Mouse (Mus musculus): ENCODE data around the gene Nectin2.

DNA sequence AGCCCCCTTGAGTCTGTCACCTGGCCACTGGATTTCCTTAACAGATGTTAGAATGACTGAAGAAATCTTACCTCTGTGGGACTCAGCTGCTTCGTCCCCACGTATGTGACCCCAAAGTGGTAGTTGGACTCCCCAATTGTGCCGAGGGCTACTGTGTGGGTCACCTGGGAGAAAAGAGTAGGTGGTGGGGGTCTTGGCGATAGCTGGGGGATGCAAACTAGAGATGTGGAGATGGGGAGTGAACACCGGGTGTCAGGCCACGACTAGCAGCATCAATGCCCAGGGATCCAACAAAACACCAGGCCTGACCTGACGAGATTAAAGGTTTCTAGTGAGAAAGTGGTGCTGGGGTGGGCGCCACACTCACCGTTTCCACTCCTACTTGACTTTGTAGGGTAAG lies 36.7 kb downstream of the Nectin2 start:
- TF ChIP-seq POLR2A (IDR thresholded peaks at IDR 0.05; ENCODE audit: insufficient read length, low read depth) (no peak), CEBPB (IDR thresholded peaks at IDR 0.05; ENCODE audit: insufficient read depth, poor library complexity, severe bottlenecking) (no peak), MAX (IDR thresholded peaks at IDR 0.05; ENCODE audit: low read depth) (no peak), MYOG (IDR thresholded peaks at IDR 0.05; ENCODE audit: control insufficient read depth in 1 of 3, insufficient read depth in 1 of 3, insufficient read length in 2 of 3, low read depth in 2 of 3) (no peak), USF1 (IDR thresholded peaks at IDR 0.05; ENCODE audit: low read depth) (no peak), TCF12 (IDR thresholded peaks at IDR 0.05; ENCODE audit: insufficient read depth, poor library complexity, severe bottlenecking) (no peak), E2F4 (IDR thresholded peaks at IDR 0.05; ENCODE audit: insufficient read depth) (no peak)
